Mouse (Mus musculus) stomach, embryonic 14.5 days (tissue): ENCODE measurements around the gene Stk40. TPM values are rescaled to one million over a fixed set of nuclear protein-coding genes. Genes with fewer than 3 reads are reported as not detected.

Source experiments
- ATAC-seq: fragments of 200-750 bp; cut with Nextera tagmentation; 2 replicates; pipeline ENCODE4 v1.8.0; 2017; ENCODE audit warnings: low read depth, moderate TSS enrichment; ENCODE audit not compliant: insufficient number of reproducible peaks, insufficient read depth, low FRiP score
- H3K27ac ChIP-seq: fragments of 300-500 bp; sonication (generic); 2 replicates; pipeline ENCODE4 v1.5.1; 2014; ENCODE audit warnings: mild to moderate bottlenecking, low read length, moderate library complexity, mixed read lengths
- H3K27me3 ChIP-seq: fragments of 300-500 bp; sonication (generic); 2 replicates; pipeline ENCODE4 v1.6.1; 2014; ENCODE audit warnings: low read length, control low read depth, mixed read lengths; ENCODE audit not compliant: control insufficient read depth, insufficient read depth
- H3K36me3 ChIP-seq: fragments of 300-500 bp; sonication (generic); 2 replicates; pipeline ENCODE4 v1.6.1; 2014; ENCODE audit warnings: mild to moderate bottlenecking, control low read depth, low read length, moderate library complexity, mixed read lengths; ENCODE audit not compliant: control insufficient read depth, insufficient read depth
- H3K4me1 ChIP-seq: fragments of 300-500 bp; sonication (generic); 2 replicates; pipeline ENCODE4 v1.6.1; 2014; ENCODE audit warnings: low read length, control low read depth, mixed read lengths; ENCODE audit not compliant: control insufficient read depth, insufficient read depth
- H3K4me2 ChIP-seq: fragments of 300-500 bp; sonication (generic); replicated peaks from 2 replicates; pipeline ENCODE4 v1.6.1; 2014; ENCODE audit warnings: low read depth, low read length, control low read depth
- H3K4me3 ChIP-seq: fragments of 300-500 bp; sonication (generic); 2 replicates; pipeline ENCODE4 v1.5.1; 2014; ENCODE audit warnings: low read depth, low read length, control low read depth
- H3K9ac ChIP-seq: fragments of 300-500 bp; sonication (generic); replicated peaks from 2 replicates; pipeline ENCODE4 v1.6.1; 2014; ENCODE audit warnings: low read depth, mild to moderate bottlenecking, control low read depth, low read length, moderate library complexity, mixed read lengths
- H3K9me3 ChIP-seq: fragments of 300-500 bp; sonication (generic); 2 replicates; pipeline ENCODE4 v1.6.1; 2016; ENCODE audit warnings: low read depth, low read length, control low read depth; ENCODE audit not compliant: control insufficient read depth
- WGBS: fragments of 180-500 bp; shearing (Covaris S2); extraction: QIAGEN DNeasy Blood & Tissue Kit; methylation state at CpG from one replicate; pipeline ENCODE4 v1.1.7; 2014; 5-methylcytosine and 5-hydroxymethylcytosine counted together
- polyA plus RNA-seq: library from polyadenylated mRNA; unstranded; fragments of >200 nt; fragmentation: Nextera tagmentation; extraction: Ambion mirVana; gene quantifications from 2 replicates; pipeline ENCODE4 v1.2.1, GENCODE M21; 2014

Gene Stk40
- polyA plus RNA-seq, 1 experiment from 2014 or later = 20.0 TPM

DNA sequence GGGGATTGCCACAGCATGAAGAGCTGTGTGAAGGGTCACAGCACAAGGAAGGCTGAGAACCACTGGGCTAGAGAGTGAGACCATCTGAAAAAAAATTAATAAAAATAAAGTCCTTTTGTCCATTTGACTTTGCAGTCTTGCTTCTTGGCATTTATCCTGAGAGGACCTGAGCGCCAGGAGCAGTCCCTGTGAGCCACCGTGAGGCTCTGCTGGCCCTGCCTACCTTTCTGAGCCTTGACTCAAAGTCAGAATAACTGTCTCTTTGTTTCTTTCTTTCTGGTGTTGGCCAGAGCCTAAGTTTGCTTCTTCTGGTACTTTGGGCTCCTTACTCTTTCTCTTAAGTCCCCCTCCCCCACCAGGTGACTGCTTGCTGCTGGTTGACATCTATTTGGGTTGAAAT, 16.7 kb downstream of the Stk40 start:
- no peak for ATAC-seq
- Histone ChIP-seq H3K27ac (no peak overlapping the region), H3K9ac (no peak overlapping the region), H3K4me1 (peaks cover 6% of the 10 kb centered on the region; the same call in 1 of the 2 replicates), H3K4me3 (no peak overlapping the region), H3K9me3 (no peaks in the 10 kb centered on the region), H3K27me3 (no peaks in the 10 kb centered on the region), H3K4me2 (no peak overlapping the region), H3K36me3 (peaks cover 10% of the 10 kb centered on the region)
- WGBS = 97% methylated on average over 2 of the region's 2 CpGs

DNA sequence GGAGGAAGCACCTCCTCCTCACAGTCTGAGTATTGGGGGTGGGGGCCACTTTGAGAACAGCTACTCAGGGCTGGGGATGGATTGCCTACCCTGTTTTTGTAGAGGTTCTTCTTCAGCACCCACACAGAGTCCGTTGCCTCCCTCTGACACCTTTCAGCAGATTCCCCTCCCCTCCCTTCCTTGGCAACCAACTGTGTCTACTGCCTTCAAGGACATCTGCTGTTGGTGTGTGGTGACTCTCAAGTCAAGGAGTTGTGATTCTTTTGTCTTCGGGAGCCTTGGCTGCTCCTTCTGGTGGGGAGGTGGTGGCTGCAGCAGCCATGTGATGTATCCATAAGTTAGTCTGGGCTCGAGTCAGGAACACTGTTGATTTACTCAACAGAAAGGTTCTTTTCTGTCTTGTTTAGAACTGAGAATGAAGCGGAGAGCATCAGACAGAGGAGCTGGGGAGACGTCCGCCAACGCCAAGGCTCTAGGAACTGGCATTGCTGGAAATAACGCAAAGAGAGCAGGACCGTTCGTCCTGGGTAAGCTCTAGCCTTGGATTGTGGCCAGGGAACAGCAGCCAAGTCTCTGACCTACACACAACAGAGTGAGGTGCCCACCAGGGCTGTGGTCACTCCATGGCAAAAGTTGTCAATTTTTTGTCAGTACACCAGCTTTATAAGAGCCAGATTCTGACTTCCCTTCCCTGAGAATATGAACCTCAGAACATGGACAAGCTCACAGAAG, 19.7 kb downstream of the Stk40 start:
- H3K27me3 ChIP-seq = no peaks in the 10 kb centered on the region
- no peak overlapping the region for H3K27ac ChIP-seq
- ATAC-seq = no peak
- H3K9ac ChIP-seq = no peak overlapping the region
- no peaks in the 10 kb centered on the region for H3K4me1 ChIP-seq
- H3K36me3 ChIP-seq = peaks cover 20% of the 10 kb centered on the region
- H3K4me2 ChIP-seq = no peak overlapping the region
- H3K9me3 ChIP-seq = no peaks in the 10 kb centered on the region
- H3K4me3 ChIP-seq = no peak overlapping the region
- WGBS = 82% methylated on average over 10 of the region's 10 CpGs

DNA sequence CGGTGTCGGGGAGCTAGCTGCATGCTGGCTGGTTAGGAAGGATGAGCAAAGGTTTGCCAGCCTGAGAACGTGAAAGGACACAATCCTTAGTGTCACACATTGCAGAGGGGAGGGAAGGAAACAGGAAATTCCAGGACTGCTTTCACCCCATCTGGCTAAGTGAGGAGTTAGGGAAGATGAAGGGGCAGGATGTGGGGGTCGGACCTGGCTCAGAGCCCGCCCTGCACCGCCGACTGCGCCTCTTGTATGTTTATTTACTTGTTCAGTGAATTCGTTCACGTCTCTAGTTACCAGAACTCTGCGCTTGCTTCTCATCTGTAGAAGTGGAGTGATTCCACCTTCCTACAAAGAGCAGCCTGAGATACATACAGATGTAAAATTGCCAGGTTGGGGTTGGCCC, 26.7 kb downstream of the Stk40 start:
- Histone ChIP-seq H3K4me1 (peaks cover 32% of the 10 kb centered on the region), H3K9ac (no peak overlapping the region), H3K4me3 (no peak overlapping the region), H3K4me2 (0 out of 2 replicates have a peak overlapping the region, but pooled peaks have one; percentile 8), H3K36me3 (peaks cover 30% of the 10 kb centered on the region), H3K27me3 (no peaks in the 10 kb centered on the region), H3K27ac (peak overlapping the region; percentile 87), H3K9me3 (no peaks in the 10 kb centered on the region)
- 26% methylated on average over 11 of the region's 11 CpGs for WGBS
- ATAC-seq = peak; percentile 47; the same call in 1 of the 2 replicates

DNA sequence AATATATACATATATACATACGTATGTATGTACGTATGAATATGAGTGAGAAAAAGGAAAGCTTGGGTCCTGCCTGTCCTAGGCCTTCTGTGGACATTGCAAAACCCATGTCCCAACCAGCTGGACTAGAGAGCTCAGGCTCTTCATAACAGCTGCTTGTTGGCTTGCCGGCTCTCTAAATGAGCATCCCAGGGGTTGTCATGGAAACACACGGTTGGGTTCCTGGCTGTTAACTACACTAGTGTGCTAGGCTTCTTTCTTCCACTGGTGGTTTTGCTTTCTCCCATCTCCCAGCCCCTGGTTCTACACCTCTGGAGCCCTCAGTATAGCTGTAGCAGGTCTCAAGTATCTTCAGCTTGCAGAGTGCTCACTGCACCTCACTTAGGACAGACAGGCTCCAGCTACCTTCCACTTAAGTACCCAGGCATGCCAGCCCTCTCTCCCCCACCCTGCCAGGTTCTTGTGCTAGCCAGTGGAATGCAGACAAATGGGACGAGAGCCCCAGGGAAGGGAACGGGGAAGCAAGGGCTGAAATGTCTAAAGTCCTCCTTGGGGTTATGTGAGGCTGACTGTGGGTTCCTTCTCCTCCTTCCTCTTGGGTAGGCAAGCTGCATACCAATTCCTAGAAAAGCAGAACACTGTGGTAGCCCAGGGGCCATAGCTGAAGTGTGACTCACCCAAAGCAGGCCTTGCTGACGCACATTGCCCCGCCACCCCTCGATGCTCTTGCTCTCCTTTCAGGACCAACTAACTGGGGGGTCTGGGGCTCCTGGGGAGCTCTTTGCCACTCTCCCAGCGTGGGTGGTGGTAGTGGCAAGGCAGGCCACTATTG, 27.7 kb downstream of the Stk40 start:
- ATAC-seq = no peak
- no peaks in the 10 kb centered on the region for H3K27me3 ChIP-seq
- 54% methylated on average over 10 of the region's 10 CpGs for WGBS
- peak overlapping the region; percentile 87 for H3K27ac ChIP-seq
- H3K9ac ChIP-seq = no peak overlapping the region
- H3K9me3 ChIP-seq = no peaks in the 10 kb centered on the region
- H3K4me1 ChIP-seq = peaks cover 32% of the 10 kb centered on the region
- peaks cover 23% of the 10 kb centered on the region for H3K36me3 ChIP-seq
- no peak overlapping the region for H3K4me2 ChIP-seq
- no peak overlapping the region for H3K4me3 ChIP-seq

DNA sequence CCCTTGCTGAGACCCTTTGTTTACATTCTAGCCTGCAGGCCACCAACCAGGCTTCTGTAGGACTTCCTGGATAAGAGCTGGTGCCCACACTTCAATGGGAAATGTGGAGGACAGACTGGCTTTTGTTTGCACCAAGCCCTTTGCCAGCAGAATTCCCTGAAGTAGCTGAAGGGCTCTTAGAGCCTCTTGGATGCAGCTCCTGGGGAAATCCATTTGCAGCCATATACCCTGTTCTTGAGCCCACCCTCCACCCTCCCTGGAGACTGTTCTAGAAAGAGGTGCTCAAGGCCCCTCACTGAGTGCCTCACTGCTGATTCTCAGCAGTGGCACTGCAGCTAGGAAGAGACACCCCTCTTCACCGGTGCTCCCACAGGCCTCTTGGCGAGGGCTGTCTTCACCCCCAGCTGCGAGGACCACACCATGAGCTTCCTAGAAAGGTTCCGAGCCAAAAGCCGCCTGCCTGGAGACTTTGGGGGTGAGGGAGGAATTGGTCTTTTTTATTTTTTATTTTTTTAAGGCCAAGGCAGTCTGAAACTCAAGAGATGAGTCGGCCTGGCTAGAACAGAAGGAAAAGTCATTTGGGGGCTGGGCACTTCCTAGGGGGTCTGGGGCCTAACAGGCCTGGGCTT, 29.0 kb downstream of the Stk40 start:
- H3K27ac ChIP-seq = no peak overlapping the region; the same call in 1 of the 2 replicates
- H3K27me3 ChIP-seq = no peaks in the 10 kb centered on the region
- WGBS = 78% methylated on average over 6 of the region's 6 CpGs
- no peak overlapping the region; the same call in 1 of the 2 replicates for H3K9ac ChIP-seq
- no peak for ATAC-seq
- H3K9me3 ChIP-seq = no peaks in the 10 kb centered on the region
- no peak overlapping the region for H3K4me2 ChIP-seq
- H3K4me3 ChIP-seq = no peak overlapping the region
- H3K36me3 ChIP-seq = peaks cover 30% of the 10 kb centered on the region
- H3K4me1 ChIP-seq = peaks cover 32% of the 10 kb centered on the region

DNA sequence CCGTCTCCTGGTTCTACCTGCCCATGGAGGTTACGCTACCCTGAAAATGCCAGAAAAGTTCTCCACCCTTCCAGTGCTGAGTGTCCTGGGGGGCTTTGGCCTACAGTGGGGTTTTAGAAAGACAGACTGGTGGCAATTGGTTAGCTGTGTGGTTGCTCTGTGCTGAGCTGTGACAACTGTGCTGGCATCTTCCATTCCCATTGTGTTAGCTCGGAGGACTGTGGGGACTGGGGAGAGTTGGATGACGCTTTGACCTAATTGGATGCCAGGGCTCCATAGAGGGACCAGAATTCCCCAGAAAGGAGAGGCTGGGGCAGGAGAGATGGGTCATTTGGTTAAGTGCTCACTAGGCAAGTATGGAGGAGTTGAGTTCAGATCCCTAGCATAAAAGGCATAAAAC, 30.5 kb downstream of the Stk40 start:
- H3K4me1 ChIP-seq = peaks cover 32% of the 10 kb centered on the region
- no peak for ATAC-seq
- H3K9ac ChIP-seq = no peak overlapping the region
- H3K27me3 ChIP-seq = no peaks in the 10 kb centered on the region
- no peak overlapping the region for H3K27ac ChIP-seq
- H3K9me3 ChIP-seq = no peaks in the 10 kb centered on the region
- peaks cover 33% of the 10 kb centered on the region for H3K36me3 ChIP-seq
- no peak overlapping the region for H3K4me2 ChIP-seq
- H3K4me3 ChIP-seq = no peak overlapping the region
- 88% methylated on average over 4 of the region's 4 CpGs for WGBS

DNA sequence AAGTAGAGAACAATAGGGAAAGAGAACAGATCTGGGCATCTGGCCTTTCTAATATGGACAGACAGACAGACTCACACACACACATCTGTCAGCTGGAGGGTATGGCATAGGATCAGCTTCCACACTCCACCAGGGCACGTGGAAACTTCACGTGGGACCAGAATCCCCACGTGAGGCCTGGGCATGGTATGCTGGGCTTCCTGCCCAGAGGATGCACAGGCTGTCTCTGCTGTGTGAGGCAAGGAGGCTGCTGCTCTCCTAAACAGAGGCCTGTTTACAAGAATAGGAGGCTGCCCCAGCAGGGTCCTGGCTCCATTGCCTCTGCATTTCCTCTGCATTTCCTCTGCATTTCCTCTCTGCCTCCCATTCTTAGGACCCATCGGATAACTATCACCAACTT, 30.9 kb downstream of the Stk40 start:
- Histone ChIP-seq H3K36me3 (peaks cover 30% of the 10 kb centered on the region), H3K4me1 (peaks cover 32% of the 10 kb centered on the region), H3K9ac (no peak overlapping the region), H3K4me3 (no peak overlapping the region), H3K27me3 (no peaks in the 10 kb centered on the region), H3K4me2 (no peak overlapping the region), H3K27ac (no peak overlapping the region), H3K9me3 (no peaks in the 10 kb centered on the region)
- no peak for ATAC-seq
- WGBS = 89% methylated on average over 4 of the region's 4 CpGs

DNA sequence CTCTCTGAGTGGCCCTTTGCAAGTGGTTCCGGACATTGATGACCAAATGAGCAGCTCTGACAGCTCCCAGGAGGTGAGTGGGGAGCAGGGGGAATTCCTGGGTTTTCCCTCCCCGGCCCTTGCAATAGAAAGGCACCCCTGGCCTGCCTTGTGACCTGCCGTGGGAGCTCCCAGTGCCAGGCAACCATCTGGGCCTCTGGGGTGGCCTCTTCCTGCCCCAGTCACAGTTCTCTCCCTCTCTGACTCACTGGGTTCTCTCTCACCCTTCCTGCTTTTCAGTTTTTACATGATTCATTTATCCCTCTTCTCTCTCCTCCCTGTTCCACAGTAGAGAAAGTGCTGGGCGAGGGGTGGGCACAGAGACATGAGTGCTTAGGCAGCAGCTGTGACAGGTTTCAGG, 34.0 kb downstream of the Stk40 start:
- no peak overlapping the region for H3K4me3 ChIP-seq
- no peaks in the 10 kb centered on the region for H3K9me3 ChIP-seq
- H3K27me3 ChIP-seq = no peaks in the 10 kb centered on the region
- no peak overlapping the region for H3K4me2 ChIP-seq
- no peak overlapping the region for H3K27ac ChIP-seq
- WGBS = 86% methylated on average over 4 of the region's 4 CpGs
- H3K36me3 ChIP-seq = peaks cover 34% of the 10 kb centered on the region
- peaks cover 4% of the 10 kb centered on the region; the same call in 1 of the 2 replicates for H3K4me1 ChIP-seq
- no peak for ATAC-seq
- H3K9ac ChIP-seq = no peak overlapping the region
